Mouse (Mus musculus): ENCODE results near the gene Pdcd1lg2.
A peak's percentile ranks its signal among the peaks of the same experiment; 100 is the strongest.

Gene Pdcd1lg2

GRCm38 (mm10) chr19:29410619-29411018, at the start of gene Pdcd1lg2:
Gene Pdcd1lg2 (plus strand): TSS chr19:29410919.
- DNase-seq (ENCODE audit: low read depth, low spot score), result no peak

- peak; percentile 89 for DNase-seq (ENCODE audit: low read depth, low spot score)
Measured at GRCm38 (mm10) chr19:29361468-29362130, 49.1 kb upstream of the Pdcd1lg2 start.

- no peak for DNase-seq (ENCODE audit: low read depth, low spot score)
Measured at GRCm38 (mm10) chr19:29362173-29362930, 48.4 kb upstream of the Pdcd1lg2 start.

GRCm38 (mm10) chr19:29363557-29363956, 47.2 kb upstream of the Pdcd1lg2 start:
- DNase-seq (ENCODE audit: low read depth, low spot score), result no peak

- DNase-seq (ENCODE audit: low read depth, low spot score), result no peak
Measured at GRCm38 (mm10) chr19:29364076-29364475, 46.6 kb upstream of the Pdcd1lg2 start.

- peak; percentile 69 for DNase-seq (ENCODE audit: low read depth, low spot score)
Measured at GRCm38 (mm10) chr19:29365105-29365504, 45.6 kb upstream of the Pdcd1lg2 start.

- no peak for DNase-seq (ENCODE audit: low read depth, low spot score)
Measured at GRCm38 (mm10) chr19:29366226-29366968, 44.3 kb upstream of the Pdcd1lg2 start.

GRCm38 (mm10) chr19:29366969-29367622, 43.6 kb upstream of the Pdcd1lg2 start, which contains the start of the genes Plgrkt and Cd274:
Gene Plgrkt (minus strand): TSS chr19:29367390.
Gene Cd274 (plus strand): TSS chr19:29367455.
- DNase-seq (ENCODE audit: low read depth, low spot score), result peak; percentile 53

- DNase-seq (ENCODE audit: low read depth, low spot score), result no peak
Measured at GRCm38 (mm10) chr19:29368041-29368440, 42.7 kb upstream of the Pdcd1lg2 start.

GRCm38 (mm10) chr19:29368671-29369309, 41.9 kb upstream of the Pdcd1lg2 start:
- no peak for DNase-seq (ENCODE audit: low read depth, low spot score)

- DNase-seq (ENCODE audit: low read depth, low spot score), result no peak
Measured at GRCm38 (mm10) chr19:29370112-29370511, 40.6 kb upstream of the Pdcd1lg2 start.

- no peak for DNase-seq (ENCODE audit: low read depth, low spot score)
Measured at GRCm38 (mm10) chr19:29370545-29371283, 40.0 kb upstream of the Pdcd1lg2 start.

GRCm38 (mm10) chr19:29371284-29372081, 39.2 kb upstream of the Pdcd1lg2 start:
- DNase-seq (ENCODE audit: low read depth, low spot score), result no peak

GRCm38 (mm10) chr19:29372138-29372537, 38.6 kb upstream of the Pdcd1lg2 start:
- DNase-seq (ENCODE audit: low read depth, low spot score), result no peak

GRCm38 (mm10) chr19:29372621-29373020, 38.1 kb upstream of the Pdcd1lg2 start:
- DNase-seq (ENCODE audit: low read depth, low spot score), result no peak

- no peak for DNase-seq (ENCODE audit: low read depth, low spot score)
Measured at GRCm38 (mm10) chr19:29373438-29373837, 37.3 kb upstream of the Pdcd1lg2 start.

GRCm38 (mm10) chr19:29374947-29375346, 35.8 kb upstream of the Pdcd1lg2 start:
- no peak for DNase-seq (ENCODE audit: low read depth, low spot score)

- DNase-seq (ENCODE audit: low read depth, low spot score), result no peak
Measured at GRCm38 (mm10) chr19:29376382-29376781, 34.3 kb upstream of the Pdcd1lg2 start.

GRCm38 (mm10) chr19:29379839-29380603, 30.7 kb upstream of the Pdcd1lg2 start:
- no peak for DNase-seq (ENCODE audit: low read depth, low spot score)

Measured in ES-CJ7 (cell line).